Mouse (Mus musculus): ENCODE results near the gene Grifin. TPM values are rescaled to one million over a fixed set of nuclear protein-coding genes. Genes with fewer than 3 reads are reported as not detected.

Grifin gene
- polyA plus RNA-seq (2014; fragmentation: Nextera tagmentation; extraction: Ambion mirVana) = not detected in 2 replicates

DNA sequence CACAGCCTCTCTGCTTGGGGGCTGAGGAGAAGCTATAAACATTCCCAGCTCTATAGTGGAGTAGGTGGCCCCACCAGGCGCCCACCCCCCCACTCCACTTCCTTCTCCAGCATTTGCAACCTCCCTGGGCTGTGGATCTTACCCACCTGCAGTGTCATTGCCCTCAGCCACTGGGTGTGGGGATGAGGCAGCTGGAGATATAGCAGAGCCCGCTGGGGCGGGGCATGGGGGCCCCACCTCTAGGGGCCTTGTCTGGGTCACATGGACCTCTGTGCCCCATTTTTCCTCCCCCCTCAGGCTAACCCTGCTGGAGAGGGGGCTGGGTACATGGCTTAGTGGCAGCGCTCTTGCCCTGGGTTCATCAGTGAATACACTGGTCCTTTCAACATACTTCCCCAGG, at the start of gene Grifin:
Gene Grifin, minus strand, starts transcription at position 176 of the 400 bp plus-strand sequence.
- H3K36me3 ChIP-seq (ENCODE audit: control insufficient read depth, insufficient read depth, low read length) = no peaks in the 10 kb centered on the region
- 80% methylated on average over 4 of the region's 4 CpGs for WGBS
- H3K27me3 ChIP-seq (ENCODE audit: control insufficient read depth, insufficient read depth, low read length) = no peaks in the 10 kb centered on the region
- H3K9me3 ChIP-seq (ENCODE audit: control insufficient read depth, low read length) = no peaks in the 10 kb centered on the region
- no peak within 1 kb of the TSS for H3K4me2 ChIP-seq (ENCODE audit: low read depth, low read length, severe bottlenecking)
- no peak within 1 kb of the TSS for H3K9ac ChIP-seq (ENCODE audit: low read length)
- peaks cover 10% of the 10 kb centered on the region for H3K4me1 ChIP-seq (replicated peaks; ENCODE audit: control insufficient read depth, insufficient read depth, low read length)
- H3K4me3 ChIP-seq (ENCODE audit: low read depth, low read length) = no peak within 1 kb of the TSS
- DNase-seq (ENCODE audit: low spot score) = no peak
- H3K27ac ChIP-seq (ENCODE audit: low read depth, low read length) = no peak within 1 kb of the TSS
- ATAC-seq (replicated peaks; ENCODE audit: low FRiP score) = no peak

DNA sequence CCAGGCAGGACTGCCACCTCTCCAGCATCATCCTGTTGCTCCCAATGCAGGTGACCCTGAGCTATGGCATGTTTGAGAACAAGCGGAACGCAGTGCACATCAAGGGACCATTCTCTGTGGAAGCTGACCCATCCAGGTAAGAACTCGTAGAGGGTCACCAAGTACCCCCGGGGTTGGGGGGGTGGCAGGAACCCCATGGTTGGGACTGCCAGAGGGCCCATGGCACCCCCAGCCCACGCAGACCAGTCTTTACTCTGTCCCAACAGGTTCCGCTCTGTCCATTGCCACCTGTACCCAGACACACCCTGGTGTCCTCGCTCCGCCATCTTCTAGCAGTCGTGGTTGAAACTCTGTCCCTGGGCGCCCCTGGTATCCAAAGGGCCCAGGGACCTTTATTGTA, 49.3 kb upstream of the Grifin start:
- Histone ChIP-seq H3K9me3 (ENCODE audit: control insufficient read depth, low read length) (no peaks in the 10 kb centered on the region), H3K4me1 (replicated peaks; ENCODE audit: control insufficient read depth, insufficient read depth, low read length) (peaks cover 34% of the 10 kb centered on the region), H3K4me3 (ENCODE audit: low read depth, low read length) (no peak overlapping the region), H3K4me2 (ENCODE audit: low read depth, low read length, severe bottlenecking) (no peak overlapping the region), H3K9ac (ENCODE audit: low read length) (no peak overlapping the region), H3K27ac (ENCODE audit: low read depth, low read length) (no peak overlapping the region), H3K36me3 (ENCODE audit: control insufficient read depth, insufficient read depth, low read length) (peaks cover 7% of the 10 kb centered on the region; the same call in 1 of the 2 replicates), H3K27me3 (ENCODE audit: control insufficient read depth, insufficient read depth, low read length) (no peaks in the 10 kb centered on the region)
- 96% methylated on average over 10 of the region's 10 CpGs for WGBS
- ATAC-seq (replicated peaks; ENCODE audit: low FRiP score) = no peak
- no peak for DNase-seq (ENCODE audit: low spot score)

DNA sequence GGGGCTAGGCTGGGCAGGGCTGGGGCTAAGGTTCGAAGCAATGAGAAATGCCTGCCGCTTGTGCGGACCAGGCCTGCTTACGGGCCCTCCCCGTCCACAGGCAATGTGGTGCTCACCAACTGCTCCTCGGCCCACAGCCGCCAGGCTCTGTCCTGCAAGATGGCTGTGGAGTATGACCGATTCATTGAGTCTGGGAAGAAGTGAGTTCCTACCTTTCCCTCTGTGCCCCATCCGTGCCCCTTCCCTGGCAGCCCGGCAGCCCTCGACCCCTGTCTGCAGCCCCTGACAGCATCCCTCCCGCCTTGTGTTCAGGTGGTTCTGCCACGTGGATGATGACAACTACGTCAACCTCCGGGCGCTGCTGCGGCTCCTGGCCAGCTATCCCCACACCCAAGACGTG, 47.3 kb upstream of the Grifin start:
- Histone ChIP-seq H3K9ac (ENCODE audit: low read length) (peak overlapping the region; percentile 94), H3K27ac (ENCODE audit: low read depth, low read length) (peak overlapping the region; percentile 99), H3K4me2 (ENCODE audit: low read depth, low read length, severe bottlenecking) (peak overlapping the region; percentile 81), H3K36me3 (ENCODE audit: control insufficient read depth, insufficient read depth, low read length) (peaks cover 7% of the 10 kb centered on the region; the same call in 1 of the 2 replicates), H3K4me3 (ENCODE audit: low read depth, low read length) (peak overlapping the region; percentile 82), H3K27me3 (ENCODE audit: control insufficient read depth, insufficient read depth, low read length) (no peaks in the 10 kb centered on the region), H3K4me1 (replicated peaks; ENCODE audit: control insufficient read depth, insufficient read depth, low read length) (peaks cover 34% of the 10 kb centered on the region), H3K9me3 (ENCODE audit: control insufficient read depth, low read length) (no peaks in the 10 kb centered on the region)
- WGBS = 27% methylated on average over 18 of the region's 18 CpGs
- ATAC-seq (replicated peaks; ENCODE audit: low FRiP score) (no peak), DNase-seq (ENCODE audit: low spot score) (no peak)

DNA sequence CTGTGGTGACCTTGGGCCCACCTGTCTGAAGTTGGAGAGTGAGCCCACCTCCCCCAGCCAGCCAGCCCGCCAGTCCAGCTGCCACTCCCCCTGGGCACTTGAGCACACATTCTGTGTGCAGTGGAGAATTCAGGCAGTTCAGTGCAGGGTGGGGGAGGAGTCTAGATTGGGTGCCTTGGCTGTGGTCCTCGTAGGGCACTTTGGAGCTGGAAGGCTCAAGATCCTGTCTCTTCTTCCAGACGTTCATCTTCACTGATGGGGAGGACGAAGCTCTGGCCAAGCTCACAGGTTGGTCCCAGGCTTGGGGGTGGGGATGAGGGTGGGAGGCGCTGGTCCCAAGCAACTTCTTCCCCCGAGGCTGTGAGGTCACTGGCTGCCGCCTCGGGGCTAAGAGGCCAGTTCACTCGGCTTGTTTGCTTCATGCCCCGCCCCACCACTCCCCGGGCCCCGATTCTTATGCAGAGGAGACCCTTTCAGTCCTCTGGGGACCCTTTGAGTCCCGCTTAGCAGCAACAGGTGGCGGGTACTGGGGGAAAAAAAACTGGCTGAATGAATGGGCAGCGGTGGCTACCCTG, 46.8 kb upstream of the Grifin start:
- H3K9ac ChIP-seq (ENCODE audit: low read length) = peak overlapping the region; percentile 94

DNA sequence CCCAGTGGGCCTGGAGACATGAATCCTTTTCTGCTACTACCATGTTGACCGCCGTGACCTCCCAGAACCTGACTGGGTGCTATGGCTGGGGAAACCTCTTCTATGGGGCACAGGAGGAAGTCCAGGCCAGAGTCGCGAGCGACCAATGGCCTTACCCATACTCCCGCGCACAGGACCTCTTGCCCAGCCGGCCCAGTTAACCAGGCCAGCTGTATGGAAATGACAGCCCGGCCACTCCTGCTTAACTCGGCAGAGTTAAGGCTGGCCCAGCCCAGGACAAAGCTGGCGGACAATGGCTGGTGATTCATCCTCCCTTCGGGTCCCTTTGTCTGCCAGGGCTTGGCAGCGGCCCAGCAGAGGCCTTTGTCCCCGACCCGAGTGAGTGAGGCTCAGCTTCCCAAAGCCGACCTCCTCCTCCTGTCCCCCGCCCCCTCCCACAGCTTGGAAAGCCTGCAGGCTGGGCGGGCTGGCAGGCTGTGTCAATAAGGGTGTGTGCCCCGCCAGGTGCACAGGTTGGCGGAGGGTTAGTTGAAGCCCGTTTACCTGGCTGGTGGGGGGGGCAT, 46.2 kb upstream of the Grifin start:
- peaks cover 7% of the 10 kb centered on the region; the same call in 1 of the 2 replicates for H3K36me3 ChIP-seq (ENCODE audit: control insufficient read depth, insufficient read depth, low read length)
- H3K9ac ChIP-seq (ENCODE audit: low read length) = peak overlapping the region; percentile 94
- H3K27me3 ChIP-seq (ENCODE audit: control insufficient read depth, insufficient read depth, low read length) = peaks cover 2% of the 10 kb centered on the region
- ATAC-seq (replicated peaks; ENCODE audit: low FRiP score) (peak; percentile 55), DNase-seq (ENCODE audit: low spot score) (peak; percentile 93)
- peak overlapping the region; percentile 99 for H3K27ac ChIP-seq (ENCODE audit: low read depth, low read length)
- H3K4me2 ChIP-seq (ENCODE audit: low read depth, low read length, severe bottlenecking) = peak overlapping the region; percentile 81
- no peaks in the 10 kb centered on the region for H3K9me3 ChIP-seq (ENCODE audit: control insufficient read depth, low read length)
- peak overlapping the region; percentile 82 for H3K4me3 ChIP-seq (ENCODE audit: low read depth, low read length)
- H3K4me1 ChIP-seq (replicated peaks; ENCODE audit: control insufficient read depth, insufficient read depth, low read length) = peaks cover 41% of the 10 kb centered on the region
- 2% methylated on average over 21 of the region's 21 CpGs for whole genome bisulfite sequencing

More for the DNA sequence above, 46.8 kb upstream of the Grifin start:
- Histone ChIP-seq H3K27ac (ENCODE audit: low read depth, low read length) (peak overlapping the region; percentile 99), H3K36me3 (ENCODE audit: control insufficient read depth, insufficient read depth, low read length) (peaks cover 7% of the 10 kb centered on the region; the same call in 1 of the 2 replicates), H3K27me3 (ENCODE audit: control insufficient read depth, insufficient read depth, low read length) (no peaks in the 10 kb centered on the region), H3K4me2 (ENCODE audit: low read depth, low read length, severe bottlenecking) (peak overlapping the region; percentile 81), H3K4me1 (replicated peaks; ENCODE audit: control insufficient read depth, insufficient read depth, low read length) (peaks cover 35% of the 10 kb centered on the region), H3K4me3 (ENCODE audit: low read depth, low read length) (peak overlapping the region; percentile 82), H3K9me3 (ENCODE audit: control insufficient read depth, low read length) (no peaks in the 10 kb centered on the region)
- DNase-seq (ENCODE audit: low spot score) (peak; percentile 85), ATAC-seq (replicated peaks; ENCODE audit: low FRiP score) (peak; percentile 25)
- 1% methylated on average over 15 of the region's 15 CpGs for WGBS

DNA sequence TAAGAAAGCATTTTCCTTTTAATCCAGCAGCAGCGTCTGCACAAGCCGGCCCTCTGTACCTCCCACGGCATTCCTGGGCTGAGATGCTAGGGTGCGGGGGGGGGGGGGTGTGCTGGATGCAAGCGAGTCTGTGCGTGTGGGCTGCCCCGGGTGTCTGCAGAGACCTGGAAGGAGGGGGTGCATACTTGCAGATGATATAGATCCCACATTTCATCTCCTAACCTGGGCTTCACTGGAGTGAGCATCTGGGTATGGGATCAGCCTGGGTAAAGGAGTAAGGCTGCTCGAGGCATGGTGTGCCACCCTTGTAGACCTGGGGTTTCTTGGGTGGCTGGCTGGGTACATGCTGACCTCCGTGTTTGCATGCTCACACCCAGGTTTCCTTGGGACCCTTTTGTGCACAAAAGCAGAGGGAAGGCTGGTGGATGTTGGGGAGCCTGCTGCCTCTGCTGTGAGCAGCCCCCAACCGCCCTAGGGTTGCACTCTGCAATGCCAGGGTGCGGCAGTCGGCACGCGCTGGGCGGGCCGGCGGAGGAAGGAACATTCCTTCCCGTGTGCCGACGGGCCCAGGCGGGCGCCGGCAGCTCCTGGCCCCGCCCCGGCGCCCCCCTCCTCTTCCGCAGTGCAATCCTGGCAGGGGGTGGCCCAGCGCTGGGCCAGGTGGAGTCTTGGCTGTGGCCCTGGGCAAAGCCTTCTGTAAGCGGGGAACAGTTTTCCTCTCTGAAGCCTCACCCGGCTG, 45.6 kb upstream of the Grifin start:
- DNase-seq (ENCODE audit: low spot score) (peak; percentile 85), ATAC-seq (replicated peaks; ENCODE audit: low FRiP score) (peak; percentile 10; the same call in 1 of the 2 replicates)
- under 1% methylated on average over 29 of the region's 30 CpGs for WGBS
- H3K4me3 ChIP-seq (ENCODE audit: low read depth, low read length) = peak overlapping the region; percentile 82
- peaks cover 7% of the 10 kb centered on the region; the same call in 1 of the 2 replicates for H3K36me3 ChIP-seq (ENCODE audit: control insufficient read depth, insufficient read depth, low read length)
- peak overlapping the region; percentile 94 for H3K9ac ChIP-seq (ENCODE audit: low read length)
- H3K4me2 ChIP-seq (ENCODE audit: low read depth, low read length, severe bottlenecking) = peak overlapping the region; percentile 81
- H3K27ac ChIP-seq (ENCODE audit: low read depth, low read length) = peak overlapping the region; percentile 99
- peaks cover 42% of the 10 kb centered on the region for H3K4me1 ChIP-seq (replicated peaks; ENCODE audit: control insufficient read depth, insufficient read depth, low read length)
- H3K9me3 ChIP-seq (ENCODE audit: control insufficient read depth, low read length) = no peaks in the 10 kb centered on the region
- H3K27me3 ChIP-seq (ENCODE audit: control insufficient read depth, insufficient read depth, low read length) = peaks cover 2% of the 10 kb centered on the region

DNA sequence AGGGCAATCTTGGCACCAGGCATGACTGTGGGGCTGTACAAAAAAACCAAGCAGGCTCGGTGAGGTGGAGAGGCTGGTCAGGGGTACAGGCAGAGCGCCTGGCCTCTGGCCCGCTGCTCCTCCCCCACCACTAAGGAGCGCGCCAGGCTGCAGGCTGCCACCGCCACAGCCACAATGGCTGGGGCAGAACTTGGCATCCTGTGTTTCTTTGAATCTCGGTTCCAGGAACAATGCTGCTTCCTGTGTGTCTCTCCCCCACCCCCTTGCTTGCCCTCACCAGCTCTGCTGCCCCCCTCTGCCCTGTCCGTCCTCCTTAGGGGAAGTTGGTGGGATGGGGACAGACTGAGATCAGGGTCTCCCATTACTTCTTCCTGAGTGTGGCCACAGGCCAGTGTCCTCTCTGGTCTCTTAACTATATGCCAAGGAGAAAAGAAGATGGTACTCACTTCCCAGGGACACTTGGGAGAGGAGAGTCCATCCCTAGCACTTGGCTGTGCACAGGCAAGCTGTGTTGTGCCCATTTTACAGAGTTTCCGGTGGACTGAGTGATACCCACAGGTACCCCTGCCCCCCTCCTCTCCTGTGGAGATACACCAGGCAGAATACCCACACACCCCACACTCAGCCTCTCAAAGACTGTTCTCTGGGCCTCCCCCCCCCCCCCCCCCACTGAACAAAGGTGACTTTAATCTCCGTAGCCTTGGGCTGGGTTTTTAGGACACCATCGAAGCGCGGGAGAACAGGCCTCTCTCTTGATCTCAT, 44.8 kb upstream of the Grifin start:
- H3K4me3 ChIP-seq (ENCODE audit: low read depth, low read length) = peak overlapping the region; percentile 82
- peak overlapping the region; percentile 81 for H3K4me2 ChIP-seq (ENCODE audit: low read depth, low read length, severe bottlenecking)
- peaks cover 7% of the 10 kb centered on the region; the same call in 1 of the 2 replicates for H3K36me3 ChIP-seq (ENCODE audit: control insufficient read depth, insufficient read depth, low read length)
- no peak for ATAC-seq (replicated peaks; ENCODE audit: low FRiP score)
- peak overlapping the region; percentile 99 for H3K27ac ChIP-seq (ENCODE audit: low read depth, low read length)
- DNase-seq (ENCODE audit: low spot score) = peak; percentile 77
- peaks cover 2% of the 10 kb centered on the region for H3K27me3 ChIP-seq (ENCODE audit: control insufficient read depth, insufficient read depth, low read length)
- peak overlapping the region; percentile 94 for H3K9ac ChIP-seq (ENCODE audit: low read length)
- 4% methylated on average over 13 of the region's 13 CpGs for WGBS
- H3K4me1 ChIP-seq (replicated peaks; ENCODE audit: control insufficient read depth, insufficient read depth, low read length) = peaks cover 41% of the 10 kb centered on the region
- no peaks in the 10 kb centered on the region for H3K9me3 ChIP-seq (ENCODE audit: control insufficient read depth, low read length)

DNA sequence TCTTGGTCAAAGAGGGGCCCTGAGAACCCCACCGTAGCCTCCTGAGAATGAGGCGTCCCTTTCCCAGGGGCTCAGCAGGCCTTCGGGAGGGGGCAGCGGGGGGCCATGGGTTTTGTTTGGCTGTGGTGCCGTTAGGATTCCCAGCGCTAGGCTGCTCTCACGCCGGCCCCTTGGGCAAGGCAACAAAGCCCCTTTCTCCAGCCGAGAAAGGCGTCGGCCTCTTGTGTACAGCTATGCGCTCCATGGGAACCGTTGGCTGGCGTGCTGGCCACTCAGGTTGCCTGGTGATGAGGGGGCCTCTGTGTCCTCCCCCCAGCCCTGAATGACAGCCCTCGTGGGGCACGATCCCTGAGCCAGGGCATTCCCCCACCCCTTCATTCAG, 43.8 kb upstream of the Grifin start:
- Histone ChIP-seq H3K27me3 (ENCODE audit: control insufficient read depth, insufficient read depth, low read length) (peaks cover 2% of the 10 kb centered on the region), H3K9me3 (ENCODE audit: control insufficient read depth, low read length) (no peaks in the 10 kb centered on the region), H3K4me1 (replicated peaks; ENCODE audit: control insufficient read depth, insufficient read depth, low read length) (peaks cover 41% of the 10 kb centered on the region), H3K4me2 (ENCODE audit: low read depth, low read length, severe bottlenecking) (peak overlapping the region; percentile 81), H3K9ac (ENCODE audit: low read length) (peak overlapping the region; percentile 94), H3K4me3 (ENCODE audit: low read depth, low read length) (peak overlapping the region; percentile 82), H3K36me3 (ENCODE audit: control insufficient read depth, insufficient read depth, low read length) (no peaks in the 10 kb centered on the region; the same call in 1 of the 2 replicates), H3K27ac (ENCODE audit: low read depth, low read length) (peak overlapping the region; percentile 99)
- under 1% methylated on average over 16 of the region's 16 CpGs for WGBS
- DNase-seq (ENCODE audit: low spot score) (peak; percentile 85), ATAC-seq (replicated peaks; ENCODE audit: low FRiP score) (peak; percentile 10)
